Mouse (Mus musculus) embryonic fibroblast, embryonic 13.5 days (primary cell): ENCODE results near the gene Vcam1. TPM values are rescaled to one million over a fixed set of nuclear protein-coding genes. Genes with fewer than 3 reads are reported as not detected.
A peak's percentile ranks its signal among the peaks of the same experiment; 100 is the strongest.

Source experiments
- H3K27ac ChIP-seq: 2 replicates; pipeline ENCODE4 v1.5.1; 2012; ENCODE audit warnings: low read length, control low read depth, inconsistent platforms; ENCODE audit not compliant: insufficient read depth
- H3K4me1 ChIP-seq: 2 replicates; pipeline ENCODE4 v1.6.1; 2011; ENCODE audit warnings: low read length; ENCODE audit not compliant: control insufficient read depth, insufficient read depth
- H3K4me3 ChIP-seq: 2 replicates; pipeline ENCODE4 v1.5.1; 2011; ENCODE audit warnings: mild to moderate bottlenecking, control low read depth, low read length; ENCODE audit not compliant: insufficient read depth
- CTCF ChIP-seq: IDR thresholded peaks from 2 replicates; pipeline ENCODE4 v1.5.1; 2011; ENCODE audit warnings: mild to moderate bottlenecking, control low read depth, low read length, moderate library complexity, borderline replicate concordance; ENCODE audit not compliant: insufficient read depth
- POLR2A ChIP-seq: IDR thresholded peaks from 2 replicates; pipeline ENCODE4 v1.6.1; 2011; ENCODE audit warnings: low read depth, mild to moderate bottlenecking, control low read depth, low read length, moderate library complexity
- polyA plus RNA-seq: library from polyadenylated mRNA; stranded (reverse); fragments of >200 nt; gene quantifications from 2 replicates; pipeline ENCODE4 v1.2.4, GENCODE M21; 2011; ENCODE audit warnings: low read depth; ENCODE audit not compliant: missing spikeins, insufficient read length

The Vcam1 gene
- polyA plus RNA-seq, 1 experiment: 127 TPM

DNA sequence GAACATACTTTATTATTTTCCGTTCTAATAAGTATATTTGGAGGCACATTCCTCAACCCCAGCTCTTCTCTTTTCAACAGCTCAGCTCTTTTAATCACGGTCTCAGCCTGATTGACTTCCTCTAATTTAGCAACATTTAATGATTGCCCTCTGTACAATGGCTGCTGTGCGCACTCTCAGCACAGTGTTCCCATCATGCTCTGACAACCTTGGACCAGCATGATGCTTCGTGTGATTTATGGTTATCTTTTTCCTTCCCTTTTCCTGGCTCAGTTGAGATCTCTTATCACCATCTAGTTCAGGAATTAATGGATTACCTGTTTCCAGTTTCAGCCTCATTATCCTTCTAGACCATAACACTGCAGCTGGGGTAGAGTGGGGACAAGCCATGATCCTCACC is 34.2 kb downstream of the Vcam1 start:
- Histone ChIP-seq H3K27ac (no peak overlapping the region), H3K4me3 (no peak overlapping the region), H3K4me1 (no peaks in the 10 kb centered on the region)
- TF ChIP-seq POLR2A (no peak), CTCF (no peak)

DNA sequence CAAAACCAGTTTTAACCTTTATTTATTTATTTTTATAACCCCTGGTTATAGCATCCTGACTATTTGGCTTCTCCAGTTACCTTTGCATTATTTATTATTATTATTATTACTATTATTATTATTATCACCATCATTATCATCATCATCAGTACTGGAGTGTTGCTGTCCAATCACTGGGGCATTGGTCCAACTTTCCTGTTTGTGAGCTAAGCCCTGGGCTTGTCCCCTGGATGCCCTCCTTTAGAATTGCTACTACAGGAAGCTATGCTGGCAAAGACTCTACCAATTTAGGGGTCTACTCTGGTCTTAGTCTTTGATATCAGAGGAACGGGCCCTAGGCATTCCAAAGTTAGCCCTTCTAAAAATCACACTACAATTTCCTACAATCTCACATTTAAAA is 34.6 kb downstream of the Vcam1 start:
- H3K27ac ChIP-seq: no peak overlapping the region
- no peaks in the 10 kb centered on the region for H3K4me1 ChIP-seq
- no peak for TF ChIP-seq CTCF
- TF ChIP-seq POLR2A: no peak
- no peak overlapping the region for H3K4me3 ChIP-seq

DNA sequence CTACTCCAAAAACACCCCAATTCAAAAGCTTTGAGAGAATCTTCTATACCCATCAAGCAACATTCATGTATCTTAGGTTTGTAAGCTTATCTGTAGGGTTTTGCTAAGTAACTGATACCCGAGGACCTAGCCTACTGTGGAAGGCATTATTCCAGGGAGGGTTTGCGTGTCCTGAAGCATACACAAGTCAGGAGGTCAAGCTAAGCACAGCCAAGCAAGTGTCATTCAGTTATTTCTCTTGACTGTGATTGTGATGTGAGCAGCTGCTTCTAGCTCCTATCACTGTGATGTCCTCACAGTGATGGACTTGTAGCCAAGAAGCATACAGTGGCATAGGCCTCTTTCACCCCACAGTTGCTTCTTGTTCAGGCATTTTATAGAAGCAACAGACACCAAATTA is 35.2 kb downstream of the Vcam1 start:
- Histone ChIP-seq H3K4me3 (no peak overlapping the region), H3K4me1 (no peaks in the 10 kb centered on the region), H3K27ac (no peak overlapping the region)
- no peak for TF ChIP-seq CTCF
- no peak for TF ChIP-seq POLR2A

DNA sequence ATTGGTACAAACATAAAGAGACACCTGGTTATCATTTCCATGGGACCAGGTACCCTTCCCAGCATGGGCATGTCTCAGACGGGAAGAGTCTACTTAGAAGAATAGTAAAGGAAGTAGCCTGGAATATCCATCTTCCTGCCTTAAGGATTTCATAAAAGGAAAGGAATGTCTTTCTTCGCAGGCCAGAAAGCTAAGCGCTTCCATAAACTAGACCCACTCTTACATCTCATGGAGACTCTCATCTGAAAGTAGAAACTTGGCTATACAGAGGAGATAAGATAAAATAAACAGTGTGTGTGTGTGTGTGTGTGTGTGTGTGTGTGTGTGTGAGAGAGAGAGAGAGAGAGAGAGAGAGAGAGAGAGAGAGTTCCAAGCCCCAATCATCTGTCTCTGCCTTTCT is 36.9 kb downstream of the Vcam1 start:
- no peak for TF ChIP-seq POLR2A
- no peak for TF ChIP-seq CTCF
- Histone ChIP-seq H3K4me1 (no peaks in the 10 kb centered on the region), H3K4me3 (no peak overlapping the region), H3K27ac (no peak overlapping the region)

DNA sequence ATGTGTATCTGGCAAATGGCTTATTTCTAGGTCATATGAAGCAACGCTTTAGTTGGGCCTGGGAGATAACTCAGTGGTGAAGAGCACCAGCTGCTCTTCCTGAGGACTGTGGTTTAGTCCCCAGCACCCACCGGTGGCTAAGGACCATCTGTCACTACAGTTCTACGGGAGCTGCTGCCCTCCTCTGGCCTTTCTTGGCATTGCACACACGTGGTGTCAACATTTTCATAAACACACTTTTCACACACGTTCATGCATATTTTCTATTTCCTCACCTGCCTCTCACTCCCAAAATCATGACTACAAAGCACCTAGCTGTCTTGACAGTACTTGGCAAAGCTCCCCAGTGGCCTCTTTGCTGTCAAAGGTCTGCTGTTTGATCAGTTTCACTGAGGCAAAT is 37.8 kb downstream of the Vcam1 start:
- H3K4me3 ChIP-seq: no peak overlapping the region
- TF ChIP-seq POLR2A: no peak
- TF ChIP-seq CTCF: no peak
- no peak overlapping the region for H3K27ac ChIP-seq
- H3K4me1 ChIP-seq: no peaks in the 10 kb centered on the region

DNA sequence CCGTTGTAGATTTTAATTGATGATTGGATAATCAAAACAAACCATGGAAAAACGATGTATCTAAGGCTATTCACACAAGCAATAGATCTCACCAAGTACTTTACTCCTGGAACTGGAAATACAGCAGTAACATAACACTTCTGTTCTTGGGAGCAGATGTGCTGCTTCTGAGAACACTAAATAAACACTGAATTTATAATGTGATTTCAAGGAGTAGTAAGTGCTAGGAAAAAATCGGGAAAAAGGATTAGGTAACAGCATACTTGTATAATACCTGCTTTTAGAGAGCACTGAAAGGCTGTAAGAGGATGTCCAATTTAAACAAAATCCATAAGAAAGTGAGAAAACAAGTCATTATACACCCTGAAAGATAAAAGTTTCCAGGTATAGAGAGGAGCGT is 43.5 kb downstream of the Vcam1 start:
- H3K27ac ChIP-seq: no peak overlapping the region
- H3K4me3 ChIP-seq: no peak overlapping the region
- H3K4me1 ChIP-seq: peaks cover 5% of the 10 kb centered on the region; the same call in 1 of the 2 replicates
- TF ChIP-seq CTCF: no peak
- no peak for TF ChIP-seq POLR2A

DNA sequence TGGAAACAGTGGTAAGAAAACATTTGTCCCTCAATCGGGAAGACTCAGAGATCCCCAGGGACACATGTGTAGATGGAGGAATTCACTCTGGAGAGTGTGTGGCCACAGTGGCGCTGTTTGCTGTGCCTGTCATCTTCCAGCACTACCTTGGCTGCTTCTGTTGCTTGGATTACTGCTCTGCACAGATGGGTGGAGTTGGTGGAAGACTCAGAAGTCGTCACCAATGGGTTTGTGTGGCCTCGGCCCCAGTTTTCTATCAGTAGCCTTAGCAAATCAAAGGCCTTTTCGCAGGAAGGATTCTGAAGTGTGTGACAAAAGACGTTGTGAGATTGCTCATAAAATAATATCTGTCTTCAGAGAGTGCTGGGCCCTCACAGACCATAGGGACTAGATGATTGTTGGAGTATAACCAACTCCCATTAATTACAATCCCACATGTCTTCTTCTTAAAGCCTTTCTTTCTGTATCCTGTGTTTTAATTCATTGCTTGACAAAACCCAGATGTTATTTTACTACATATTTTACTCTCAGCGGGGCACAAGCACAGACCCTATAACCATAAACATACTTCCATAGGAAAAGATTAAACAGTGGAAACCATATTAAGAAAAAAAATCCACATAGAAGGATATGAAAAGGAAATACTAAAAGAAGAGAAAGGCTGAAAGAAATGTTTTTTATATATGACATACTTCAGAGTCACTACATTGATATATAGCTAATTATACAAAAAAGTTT is 48.4 kb downstream of the Vcam1 start:
- Histone ChIP-seq H3K4me3 (no peak overlapping the region), H3K4me1 (peaks cover 13% of the 10 kb centered on the region), H3K27ac (no peak overlapping the region)
- TF ChIP-seq CTCF (peak; percentile 24; the same call in 1 of the 2 replicates), POLR2A (no peak)

DNA sequence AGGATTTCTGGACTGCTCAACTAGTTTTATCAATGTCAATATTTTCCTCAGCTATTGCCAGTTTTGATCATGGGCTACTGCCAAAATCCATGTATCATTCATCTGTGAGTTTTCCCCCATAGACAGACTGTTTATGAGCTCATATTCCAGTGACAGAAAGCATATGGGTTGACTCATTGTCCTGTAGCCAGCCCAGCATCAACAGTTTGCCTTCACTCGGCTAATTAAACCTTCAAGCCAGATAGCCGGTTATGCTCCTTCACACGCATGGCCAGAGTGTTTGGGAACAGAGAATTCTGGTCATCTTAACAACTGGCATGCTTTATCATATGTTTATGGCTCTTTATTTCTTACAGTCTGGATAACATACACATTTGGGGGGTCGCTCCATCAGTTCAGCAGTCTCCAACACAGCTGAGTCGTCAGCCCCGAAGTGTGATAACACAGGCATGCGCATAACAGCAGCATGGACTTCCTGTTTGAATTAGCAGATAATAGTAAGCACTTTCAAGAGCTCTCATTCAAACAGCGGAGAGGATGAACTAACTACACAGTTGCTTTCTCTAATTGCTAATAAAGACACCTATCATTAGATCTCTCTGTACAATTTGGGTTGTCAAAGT is 49.2 kb downstream of the Vcam1 start:
- no peak overlapping the region for H3K4me3 ChIP-seq
- TF ChIP-seq POLR2A (no peak), CTCF (no peak)
- peaks cover 14% of the 10 kb centered on the region for H3K4me1 ChIP-seq
- H3K27ac ChIP-seq: peak overlapping the region; percentile 28

DNA sequence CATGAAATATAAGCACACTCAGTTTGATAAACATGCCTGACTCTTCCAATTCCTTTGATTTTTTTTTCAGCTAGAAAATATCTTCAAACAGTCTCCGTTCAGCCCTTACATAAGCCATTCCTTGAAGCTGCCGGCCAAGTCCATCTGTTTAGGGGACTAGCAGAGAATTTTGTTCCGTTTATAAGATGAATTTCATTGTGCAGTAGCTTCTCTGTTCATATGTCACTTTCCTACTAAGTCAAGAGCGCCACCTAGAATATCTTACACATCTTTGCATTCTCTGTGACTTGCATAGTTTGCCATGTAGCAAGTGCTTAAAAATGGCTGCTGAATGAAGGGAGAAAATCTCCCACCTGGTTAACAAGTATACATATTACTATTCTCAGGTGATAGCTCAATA is 51.0 kb downstream of the Vcam1 start:
- H3K4me3 ChIP-seq: no peak overlapping the region
- no peak overlapping the region for H3K27ac ChIP-seq
- peaks cover 14% of the 10 kb centered on the region for H3K4me1 ChIP-seq
- TF ChIP-seq POLR2A (no peak), CTCF (no peak)

DNA sequence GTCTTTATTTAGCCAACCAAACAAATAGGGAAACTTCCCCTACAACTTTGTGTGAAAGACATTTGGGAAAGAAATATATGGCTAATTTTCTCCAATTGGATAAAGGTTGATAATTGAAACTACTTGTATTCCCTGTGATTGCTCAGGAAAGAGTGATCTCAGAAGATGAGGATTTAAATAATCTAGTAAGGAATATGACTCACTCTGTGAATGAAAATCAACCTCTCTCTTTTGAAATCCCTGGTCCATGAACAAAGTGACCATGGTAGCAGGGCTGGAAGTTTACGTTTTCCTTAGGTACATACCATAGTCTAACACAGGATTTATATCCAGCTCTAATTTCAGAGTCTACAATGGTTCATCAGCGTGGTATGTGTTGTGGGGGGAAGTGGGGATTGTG is 52.7 kb downstream of the Vcam1 start:
- H3K4me1 ChIP-seq: peaks cover 9% of the 10 kb centered on the region
- no peak overlapping the region for H3K27ac ChIP-seq
- no peak for TF ChIP-seq POLR2A
- no peak for TF ChIP-seq CTCF
- H3K4me3 ChIP-seq: no peak overlapping the region
